Mouse (Mus musculus) granulocyte monocyte progenitor cell, adult 5-6 weeks (primary cell): Measurements from ENCODE around the gene Ablim1. TPM values are rescaled to one million over a fixed set of nuclear protein-coding genes. Genes with fewer than 3 reads are reported as not detected.

Experiments used
- ATAC-seq: replicated peaks from 2 replicates; pipeline ENCODE4 v1.8.0; 2016; ENCODE audit warnings: mild to moderate bottlenecking, moderate TSS enrichment, inconsistent platforms; ENCODE audit not compliant: poor library complexity, severe bottlenecking
- total RNA-seq, 2 experiments: library from RNA; stranded (forward) in 1 of 2; stranded (reverse) in 1 of 2; fragments of 200-712, 200-1000 nt in 1 of 2; fragments of >200 nt in 1 of 2; fragmentation: Nextera tagmentation in 1 of 2; gene quantifications; 2 replicates each; pipeline ENCODE4 v1.2.3; 2014 to 2017

Ablim1 gene
- total RNA-seq, 2 experiments from 2014 or later = 8.0 to 9.4 TPM

DNA sequence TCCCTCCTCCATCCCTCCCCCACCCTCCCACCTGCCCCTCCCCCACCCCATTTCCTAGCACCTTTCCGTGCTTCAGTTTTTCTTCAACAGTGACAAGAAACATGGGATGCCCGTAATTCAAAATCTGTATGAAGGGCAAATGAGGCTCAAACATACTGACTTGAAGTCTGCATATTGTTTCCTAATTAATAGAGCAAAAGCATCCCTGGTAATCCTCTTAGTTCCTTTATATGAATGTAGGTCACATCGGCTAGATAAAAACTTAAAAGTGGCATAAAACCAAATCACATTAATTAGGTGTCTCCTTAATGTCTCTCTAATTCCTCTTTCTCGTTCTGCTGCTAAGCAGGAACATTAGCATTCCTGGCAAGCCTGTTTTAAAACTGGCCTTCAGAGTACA lies 83.7 kb downstream of the Ablim1 start:
- no peak for ATAC-seq

- ATAC-seq = no peak
Observed at GRCm38 (mm10) chr19:57229161-57229560, 85.6 kb downstream of the Ablim1 start.

DNA sequence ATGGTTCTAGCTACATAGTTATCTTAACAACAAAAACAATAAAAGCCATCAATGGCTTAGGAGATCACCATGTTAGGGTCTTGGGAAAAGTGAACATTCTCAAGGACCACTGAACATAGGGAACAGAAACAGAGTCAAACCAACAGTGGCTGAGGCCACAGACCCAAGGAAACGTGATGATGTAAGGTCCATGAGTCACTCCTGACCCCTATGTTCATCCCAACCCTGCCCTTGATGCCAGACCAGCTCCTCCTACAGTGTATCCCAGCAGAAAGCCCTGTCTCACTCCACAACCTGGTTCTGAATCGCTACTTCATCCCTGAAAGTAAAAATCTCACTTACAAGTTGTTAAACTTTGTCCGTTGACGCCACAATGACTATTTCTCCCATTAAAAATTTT lies 86.1 kb downstream of the Ablim1 start:
- no peak for ATAC-seq

GRCm38 (mm10) chr19:57224390-57224789 lies 90.3 kb downstream of the Ablim1 start:
- ATAC-seq = no peak

DNA sequence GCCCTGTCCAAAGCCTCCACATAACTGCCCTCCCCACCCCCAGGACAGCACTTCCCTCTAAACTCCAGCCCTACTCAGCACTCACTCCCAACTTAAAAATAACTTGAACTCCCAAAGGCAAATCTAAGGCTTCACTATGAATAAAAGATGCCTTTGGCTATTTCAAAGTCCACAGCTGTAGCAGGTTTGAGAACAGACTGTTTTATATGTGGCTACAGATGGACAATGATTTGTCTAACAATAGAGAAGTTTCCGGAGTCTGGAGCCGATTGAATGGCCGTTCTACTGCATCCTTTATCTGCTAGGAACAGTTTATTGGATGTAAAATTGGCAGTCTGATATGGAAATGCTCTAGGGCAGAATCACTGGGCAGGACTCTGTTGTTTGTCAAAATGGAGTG lies 91.0 kb downstream of the Ablim1 start:
- no peak for ATAC-seq

DNA sequence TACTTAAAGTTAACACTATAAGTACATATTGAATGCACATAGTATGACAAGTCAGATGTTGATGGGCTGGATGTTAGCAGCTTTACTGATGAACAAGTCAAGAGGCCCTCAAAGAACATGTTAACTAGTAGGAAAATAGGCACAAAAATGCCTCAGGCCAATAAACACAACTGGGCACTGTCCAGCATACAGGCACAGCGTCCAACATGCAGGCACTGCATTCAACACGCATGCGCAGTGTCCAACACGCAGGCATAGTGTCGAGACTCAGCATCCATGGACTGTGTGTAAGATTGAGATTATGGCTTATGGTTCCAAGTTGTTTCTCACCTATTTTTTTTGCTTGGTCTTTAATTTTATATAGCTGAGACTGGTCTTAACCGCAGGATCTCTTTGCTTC lies 92.1 kb downstream of the Ablim1 start:
- no peak for ATAC-seq

- ATAC-seq = no peak
Observed at GRCm38 (mm10) chr19:57221684-57222235, 93.0 kb downstream of the Ablim1 start.

- no peak for ATAC-seq
Observed at GRCm38 (mm10) chr19:57219758-57220157, 95.0 kb downstream of the Ablim1 start.

- peak; percentile 88 for ATAC-seq
Observed at GRCm38 (mm10) chr19:57217161-57217560, 97.6 kb downstream of the Ablim1 start.

DNA sequence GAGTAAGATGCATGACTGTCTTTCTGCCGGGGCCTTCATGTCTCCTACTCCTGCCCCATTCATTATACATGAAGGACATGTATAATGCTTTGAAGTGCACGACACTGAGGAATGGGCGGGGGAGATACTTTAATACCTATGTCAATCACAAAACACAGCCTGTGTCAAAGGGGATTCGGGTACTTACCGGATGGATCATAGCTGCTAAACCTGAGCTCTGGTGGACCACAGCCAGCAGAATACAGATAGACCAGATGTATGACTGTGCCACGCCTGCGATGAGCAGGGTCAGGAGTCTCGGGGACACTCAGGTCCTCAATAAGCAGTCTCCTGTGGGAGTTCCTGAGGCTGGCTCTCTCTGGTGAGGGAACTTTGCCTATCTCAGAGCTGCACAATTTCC lies 99.2 kb downstream of the Ablim1 start:
- ATAC-seq = no peak

- ATAC-seq = no peak
Observed at GRCm38 (mm10) chr19:57212406-57212805, 102.3 kb downstream of the Ablim1 start.

- ATAC-seq = peak; percentile 94
Observed at GRCm38 (mm10) chr19:57211444-57212111, 103.1 kb downstream of the Ablim1 start.

GRCm38 (mm10) chr19:57210924-57211323 lies 103.8 kb downstream of the Ablim1 start:
- ATAC-seq = no peak

DNA sequence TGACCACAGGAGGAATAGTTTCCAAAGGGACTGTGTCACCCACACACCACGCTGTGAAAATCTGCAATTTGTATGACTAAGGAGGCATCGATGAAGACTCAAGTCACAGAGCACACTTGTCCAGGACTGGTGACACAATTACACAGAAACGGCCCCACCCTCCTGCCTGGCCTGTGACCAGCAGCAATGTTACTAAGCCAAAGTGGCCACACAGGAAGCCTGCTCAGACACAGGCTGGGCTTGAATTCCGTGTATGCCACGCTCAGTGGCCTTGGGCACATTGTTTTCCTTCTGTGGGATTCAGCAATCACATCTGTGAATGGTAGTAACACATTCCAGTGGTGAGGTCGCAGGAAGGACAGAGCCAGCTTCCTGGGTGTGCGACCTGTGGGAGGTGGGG lies 110.6 kb downstream of the Ablim1 start:
- ATAC-seq = no peak

DNA sequence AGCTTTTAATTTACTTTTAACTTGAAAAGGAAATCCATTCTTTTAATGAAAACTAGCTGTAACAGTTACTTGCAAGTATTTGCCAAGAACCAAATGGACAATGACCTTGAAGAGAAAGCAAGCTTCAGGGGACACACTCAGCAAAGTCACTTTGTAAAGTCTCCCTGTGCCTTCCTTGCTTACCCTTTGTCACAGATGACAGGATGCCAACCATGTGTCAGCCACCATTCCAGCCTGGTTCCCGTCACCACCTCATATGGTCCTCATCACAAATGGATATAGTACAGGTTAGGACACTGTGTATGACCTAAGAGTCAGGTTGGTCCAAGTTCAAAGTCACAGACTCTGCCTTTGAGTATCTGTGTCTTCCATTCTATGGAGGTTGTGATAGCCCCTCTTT lies 112.2 kb downstream of the Ablim1 start:
- no peak for ATAC-seq

DNA sequence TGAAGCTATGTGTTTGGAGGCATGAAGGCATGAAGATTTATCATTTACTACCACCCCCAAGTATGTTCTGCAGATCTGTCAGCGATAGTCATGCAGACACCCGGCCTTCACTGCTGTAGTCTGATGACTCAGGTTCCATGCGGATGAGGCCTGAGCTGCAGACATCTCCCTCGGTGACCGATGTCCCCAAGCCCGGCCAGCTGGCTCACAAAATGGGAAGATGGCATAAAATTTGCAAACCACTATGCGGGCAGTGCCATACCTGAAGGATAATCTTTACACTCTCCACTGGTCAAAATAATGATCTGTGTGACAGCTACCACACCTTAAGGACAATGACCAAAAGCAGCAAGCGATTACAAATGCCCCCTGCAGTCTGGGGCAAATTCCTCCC lies 113.6 kb downstream of the Ablim1 start:
- ATAC-seq = no peak

DNA sequence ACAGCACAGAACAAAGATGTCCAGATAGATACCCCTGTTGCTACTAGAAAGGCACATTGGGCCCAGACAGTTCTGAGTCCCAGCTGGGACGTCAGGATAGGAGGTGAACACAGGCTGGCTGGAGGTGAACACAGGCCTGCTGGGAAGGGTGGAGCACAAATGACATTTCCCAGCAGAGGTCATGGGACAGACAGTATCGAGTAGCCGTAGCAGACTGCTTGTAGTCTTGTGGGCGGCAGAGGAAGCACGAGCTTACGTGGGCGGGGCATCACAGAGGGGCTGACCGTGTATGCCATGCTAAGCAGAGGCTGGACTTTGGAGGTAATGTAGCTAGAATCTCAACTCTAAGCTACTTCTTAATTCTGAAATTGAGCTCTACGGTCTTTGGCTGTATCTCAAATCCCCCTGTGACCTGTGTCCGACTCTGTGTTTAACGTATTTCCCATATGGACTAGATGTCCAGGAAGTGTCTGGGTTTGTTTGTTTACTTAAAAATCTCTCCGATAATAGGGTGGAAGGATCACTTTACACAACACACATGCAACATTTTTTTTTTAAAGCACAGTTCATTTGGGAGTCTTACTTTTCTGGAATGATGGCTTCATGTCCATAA lies 114.1 kb downstream of the Ablim1 start:
- ATAC-seq = peak; percentile 51; the same call in 1 of the 2 replicates

- ATAC-seq = no peak
Observed at GRCm38 (mm10) chr19:57199361-57199760, 115.4 kb downstream of the Ablim1 start.

GRCm38 (mm10) chr19:57198531-57198930 lies 116.2 kb downstream of the Ablim1 start:
- no peak for ATAC-seq

DNA sequence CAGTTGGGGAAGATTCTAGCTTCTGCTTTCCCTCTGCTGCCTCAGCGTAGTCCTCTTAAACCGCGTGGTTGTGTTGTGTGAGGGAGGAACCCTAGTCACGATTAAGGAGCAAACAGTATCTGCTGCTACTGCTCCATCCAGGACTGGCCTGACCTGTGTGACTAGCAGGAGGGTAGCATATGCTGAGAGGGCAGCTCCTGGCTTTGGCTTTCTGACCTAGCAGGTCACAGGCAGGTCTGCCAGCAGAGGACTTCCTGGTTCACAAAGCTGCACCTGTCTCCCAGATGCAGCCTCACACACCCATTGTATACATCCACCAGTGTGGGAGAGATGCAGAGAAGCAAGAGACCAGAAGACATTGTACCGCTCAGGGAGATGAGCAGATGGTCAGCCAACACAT lies 116.7 kb downstream of the Ablim1 start:
- peak; percentile 21; the same call in 1 of the 2 replicates for ATAC-seq

DNA sequence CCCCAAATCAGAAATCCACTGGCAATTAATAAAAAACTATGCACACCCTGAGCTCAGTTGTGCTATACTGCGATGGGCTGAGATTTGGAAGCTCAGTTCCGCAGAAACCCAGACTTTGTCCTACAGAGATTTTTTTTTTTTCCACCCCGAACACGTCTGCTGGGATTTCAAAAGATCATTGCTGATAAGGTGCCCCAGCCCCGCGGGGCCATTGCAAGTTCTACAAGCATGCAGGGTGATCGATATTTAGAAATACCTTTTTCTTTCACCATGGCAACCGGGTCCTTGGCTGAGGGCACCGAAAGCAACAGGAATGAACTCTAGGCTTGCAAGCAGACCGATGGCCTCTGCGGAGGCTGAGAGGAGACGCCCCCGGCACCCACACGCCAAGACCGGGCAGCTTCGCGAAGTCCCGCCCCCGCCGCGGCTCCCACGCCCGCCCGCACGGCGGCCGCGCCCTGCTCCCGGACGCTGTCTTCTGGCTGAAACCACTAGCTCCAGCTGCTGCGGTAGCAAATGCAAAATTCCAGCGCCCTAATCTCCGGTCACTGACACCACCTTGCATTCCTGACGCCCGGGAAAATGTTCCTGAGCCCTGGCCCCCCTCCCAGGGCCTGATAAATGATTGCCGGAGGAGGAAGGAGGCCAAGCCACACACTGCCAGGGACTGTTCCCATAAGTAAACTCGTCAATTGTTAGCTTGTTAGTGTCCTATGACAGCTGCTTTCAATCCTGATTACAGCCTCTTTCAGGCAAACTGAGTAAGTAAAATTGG lies 117.5 kb downstream of the Ablim1 start:
- ATAC-seq = peak; percentile 57
